Mouse (Mus musculus): ENCODE measurements around the gene Klhl28. TPM values are rescaled to one million over a fixed set of nuclear protein-coding genes. Genes with fewer than 3 reads are reported as not detected.

Gene Klhl28
- total and polyA plus RNA-seq, 3 experiments = 3.3 to 169 (median 3.7) TPM

- TF ChIP-seq ZC3H11A (IDR thresholded peaks at IDR 0.05; ENCODE audit: low read depth, low read length) (peak; percentile 24; the same call in 1 of the 2 replicates), GATA1 (IDR thresholded peaks at IDR 0.05; ENCODE audit: low read depth, low read length) (no peak), MAX (IDR thresholded peaks at IDR 0.05; ENCODE audit: low read length) (no peak), RAD21 (IDR thresholded peaks at IDR 0.05; ENCODE audit: low read depth, low read length) (peak; percentile 64), SMC3 (IDR thresholded peaks at IDR 0.05; ENCODE audit: low read depth, low read length) (peak; percentile 32; the same call in 1 of the 2 replicates), CTCF (IDR thresholded peaks at IDR 0.05 in 2 of 3, conservative IDR thresholded peaks at IDR 0.05 in 1 of 3; ENCODE audit: control insufficient read depth in 1 of 3, insufficient read depth in 1 of 3, low read depth in 2 of 3, low read length in 3 of 3, poor library complexity in 1 of 3, severe bottlenecking in 1 of 3) (peak; percentile 30 to 54 (median 43); a peak in 4 of 6 replicates)
- no peak overlapping the region for H3K4me3 ChIP-seq (ENCODE audit: control insufficient read depth in 1 of 2, insufficient read depth in 1 of 2, low read depth in 2 of 2, low read length in 2 of 2)
- H3K27me3 ChIP-seq (ENCODE audit: control insufficient read depth in 1 of 2, insufficient read depth in 2 of 2, low read length in 2 of 2) = no peaks in the 10 kb centered on the region
- no peak overlapping the region for H3K9ac ChIP-seq (ENCODE audit: control insufficient read depth, low read depth, low read length, poor library complexity, severe bottlenecking)
- no peaks in the 10 kb centered on the region for H3K79me2 ChIP-seq (ENCODE audit: control insufficient read depth, insufficient read depth, low read length, poor library complexity)
- no peaks in the 10 kb centered on the region for H3K36me3 ChIP-seq (ENCODE audit: control insufficient read depth in 1 of 2, insufficient read depth in 2 of 2, low read length in 2 of 2)
- DNase-seq (ENCODE audit: low read depth, low spot score) = peak; percentile 63
- H3K9me3 ChIP-seq (replicated peaks; ENCODE audit: insufficient read depth, low read length) = no peaks in the 10 kb centered on the region
- H3K4me1 ChIP-seq (ENCODE audit: control insufficient read depth in 1 of 2, insufficient read depth in 2 of 2, low read length in 2 of 2) = no peaks in the 10 kb centered on the region
- H3K27ac ChIP-seq (ENCODE audit: control insufficient read depth, low read depth, low read length) = no peak overlapping the region
These were observed 27.8 kb downstream of the Klhl28 start for GRCm38 (mm10) chr12:64937493-64937892.

- Histone ChIP-seq H3K27ac (ENCODE audit: control insufficient read depth, low read depth, low read length) (no peak within 1 kb of the TSS), H3K9ac (ENCODE audit: control insufficient read depth, low read depth, low read length, poor library complexity, severe bottlenecking) (peak within 1 kb of the TSS; percentile 78), H3K79me2 (ENCODE audit: control insufficient read depth, insufficient read depth, low read length, poor library complexity) (peaks cover 2% of the 10 kb centered on the region; the same call in 1 of the 2 replicates), H3K27me3 (ENCODE audit: control insufficient read depth in 1 of 2, insufficient read depth in 2 of 2, low read length in 2 of 2) (no peaks in the 10 kb centered on the region), H3K9me3 (replicated peaks; ENCODE audit: insufficient read depth, low read length) (no peaks in the 10 kb centered on the region), H3K36me3 (ENCODE audit: control insufficient read depth in 1 of 2, insufficient read depth in 2 of 2, low read length in 2 of 2) (peaks cover 0 to 7% of the 10 kb centered on the region in 2 experiments; a peak in 2 of 4 replicates), H3K4me3 (ENCODE audit: control insufficient read depth in 1 of 2, insufficient read depth in 1 of 2, low read depth in 2 of 2, low read length in 2 of 2) (peak within 1 kb of the TSS; percentile 93 to 99), H3K4me1 (ENCODE audit: control insufficient read depth in 1 of 2, insufficient read depth in 2 of 2, low read length in 2 of 2) (peaks cover 2 to 3% of the 10 kb centered on the region in 2 experiments; a peak in 2 of 4 replicates)
- DNase-seq (ENCODE audit: low read depth, low spot score) = peak; percentile 97
- TF ChIP-seq GABPA (IDR thresholded peaks at IDR 0.05; ENCODE audit: low read depth, low read length) (no peak), KAT2A (conservative IDR thresholded peaks at IDR 0.05; ENCODE audit: low read depth, low read length) (no peak), NELFE (IDR thresholded peaks at IDR 0.05; ENCODE audit: low read depth, low read length) (no peak; the same call in 1 of the 2 replicates), HCFC1 (IDR thresholded peaks at IDR 0.05; ENCODE audit: low read depth, low read length) (peak; percentile 49; the same call in 1 of the 2 replicates), POLR2A (IDR thresholded peaks at IDR 0.05; ENCODE audit: control insufficient read depth in 1 of 2, insufficient read depth in 1 of 2, low read depth in 1 of 2, low read length in 2 of 2, poor library complexity in 1 of 2) (peak; percentile 35 to 66; a peak in 3 of 4 replicates), POLR2AphosphoS2 (IDR thresholded peaks at IDR 0.05; ENCODE audit: low read length) (no peak), NRF1 (IDR thresholded peaks at IDR 0.05; ENCODE audit: insufficient read depth, low read depth, low read length, poor library complexity, severe bottlenecking) (peak; percentile 91), CHD2 (IDR thresholded peaks at IDR 0.05; ENCODE audit: low read length) (no peak), USF2 (IDR thresholded peaks at IDR 0.05; ENCODE audit: borderline replicate concordance in 1 of 2, insufficient read depth in 1 of 2, low read depth in 1 of 2, low read length in 2 of 2) (no peak), TCF12 (IDR thresholded peaks at IDR 0.05; ENCODE audit: low read depth, low read length) (no peak), ZMIZ1 (IDR thresholded peaks at IDR 0.05; ENCODE audit: low read depth, low read length) (no peak), ZC3H11A (IDR thresholded peaks at IDR 0.05; ENCODE audit: low read depth, low read length) (no peak), UBTF (IDR thresholded peaks at IDR 0.05; ENCODE audit: borderline replicate concordance, insufficient read depth, low read depth, low read length) (0 out of 2 replicates have a peak, but pooled peaks have one; percentile 34), RCOR1 (IDR thresholded peaks at IDR 0.05; ENCODE audit: low read depth, low read length) (no peak), MYB (IDR thresholded peaks at IDR 0.05; ENCODE audit: low read depth, low read length) (no peak), TBP (IDR thresholded peaks at IDR 0.05; ENCODE audit: low read depth, low read length) (no peak), EP300 (IDR thresholded peaks at IDR 0.05; ENCODE audit: low read depth in 1 of 2, low read length in 2 of 2) (no peak), MXI1 (IDR thresholded peaks at IDR 0.05; ENCODE audit: low read depth, low read length) (peak; percentile 77), USF1 (IDR thresholded peaks at IDR 0.05; ENCODE audit: low read depth, low read length) (no peak), ZKSCAN1 (IDR thresholded peaks at IDR 0.05; ENCODE audit: low read depth, low read length) (no peak), MYC (IDR thresholded peaks at IDR 0.05; ENCODE audit: low read depth, low read length) (no peak), JUND (IDR thresholded peaks at IDR 0.05; ENCODE audit: low read depth, low read length) (no peak), MAFK (IDR thresholded peaks at IDR 0.05; ENCODE audit: borderline replicate concordance, low read depth, low read length) (no peak), ELF1 (IDR thresholded peaks at IDR 0.05; ENCODE audit: low read depth, low read length) (peak; percentile 47; the same call in 1 of the 2 replicates), RAD21 (IDR thresholded peaks at IDR 0.05; ENCODE audit: low read depth, low read length) (no peak)
These were observed 47.5 kb downstream of the Klhl28 start, which contains the start of gene Gm527 for GRCm38 (mm10) chr12:64917578-64918471. TSS of gene Gm527 (plus strand) at chr12:64917906.
